Mouse (Mus musculus): ENCODE results near the gene Lima1. TPM values are rescaled to one million over a fixed set of nuclear protein-coding genes. Genes with fewer than 3 reads are reported as not detected.
"Not testable (repeated sequence)": the region's sequence is repeated elsewhere in the genome, so short reads cannot be mapped to it uniquely, and the experiment has no call there.

The Lima1 gene
- polyA plus RNA-seq, 1 experiment, result 0.01 TPM

DNA sequence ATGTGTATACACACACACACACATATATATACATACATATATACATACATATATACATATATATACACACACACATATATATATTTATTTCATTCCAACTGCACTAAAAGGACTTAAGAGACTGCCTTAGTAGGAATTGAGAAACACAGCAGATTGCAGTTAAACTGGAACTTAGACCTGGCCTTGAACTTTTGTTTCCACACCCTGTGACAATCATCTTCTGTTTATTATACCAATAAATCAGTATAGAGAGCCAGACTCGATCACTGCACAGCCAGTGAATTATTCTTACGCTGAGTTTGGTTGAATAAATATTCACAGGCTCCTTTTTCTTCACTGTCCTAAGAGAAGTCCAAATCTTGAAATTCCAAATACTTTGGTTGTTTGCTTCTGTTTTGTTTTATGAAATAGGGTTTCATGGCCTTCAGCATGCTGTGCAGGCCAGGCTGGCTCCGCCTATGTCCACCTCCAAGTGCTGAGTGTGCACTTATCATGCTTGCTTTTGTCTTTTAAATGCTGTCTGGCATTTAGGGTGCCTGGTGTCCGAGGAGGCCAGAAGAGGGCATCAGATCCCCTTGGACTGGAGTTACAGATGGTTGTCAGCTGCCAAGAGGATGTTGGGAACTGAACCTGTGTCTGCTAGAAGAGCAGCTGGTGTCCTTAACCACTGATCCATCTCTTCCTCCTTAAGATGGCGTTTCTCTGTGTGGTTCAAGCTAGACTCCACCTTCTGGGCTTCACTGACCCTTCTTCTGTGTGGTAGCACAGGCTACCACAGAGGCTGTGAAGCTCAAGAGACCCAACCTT is 41.4 kb downstream of the Lima1 start:
- no peaks in the 10 kb centered on the region for H3K9me3 ChIP-seq (ENCODE audit: control insufficient read depth, low read length)
- no peak overlapping the region for H3K4me3 ChIP-seq (replicated peaks)
- no peak for TF ChIP-seq TAL1 (IDR thresholded peaks at IDR 0.05; ENCODE audit: low read length)
- no peak for TF ChIP-seq GATA1 (IDR thresholded peaks at IDR 0.05; ENCODE audit: low read length)
- H3K4me1 ChIP-seq (ENCODE audit: control insufficient read depth), result no peaks in the 10 kb centered on the region
- H3K36me3 ChIP-seq (ENCODE audit: control insufficient read depth), result no peaks in the 10 kb centered on the region; the same call in 1 of the 2 replicates
- no peaks in the 10 kb centered on the region for H3K27me3 ChIP-seq (ENCODE audit: control insufficient read depth)

DNA sequence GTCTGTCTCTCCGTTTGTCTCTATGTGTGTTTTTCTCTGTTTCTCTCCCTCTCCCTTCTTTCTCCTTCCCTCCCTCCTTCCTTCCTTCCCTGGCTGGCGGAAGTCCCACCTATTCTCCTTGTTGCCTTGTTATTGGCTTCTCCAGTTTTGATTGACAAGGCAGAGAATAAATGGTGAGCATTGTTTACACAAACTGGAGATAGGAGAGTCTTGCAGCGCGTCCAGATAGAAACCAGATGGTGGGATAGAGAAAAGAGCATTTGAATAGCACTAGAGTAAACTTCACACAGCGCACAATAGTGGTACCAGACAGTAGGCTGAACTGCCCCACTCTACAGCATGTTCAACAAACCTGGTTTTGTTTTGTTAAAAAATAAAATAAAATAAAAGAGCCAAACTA is 43.7 kb downstream of the Lima1 start:
- H3K4me1 ChIP-seq (ENCODE audit: control insufficient read depth), result no peaks in the 10 kb centered on the region
- H3K9me3 ChIP-seq (ENCODE audit: control insufficient read depth, low read length), result no peaks in the 10 kb centered on the region
- no peaks in the 10 kb centered on the region for H3K27me3 ChIP-seq (ENCODE audit: control insufficient read depth)
- H3K4me3 ChIP-seq (replicated peaks), result no peak overlapping the region
- TF ChIP-seq GATA1 (IDR thresholded peaks at IDR 0.05; ENCODE audit: low read length) (no peak), TAL1 (IDR thresholded peaks at IDR 0.05; ENCODE audit: low read length) (no peak)
- no peaks in the 10 kb centered on the region; the same call in 1 of the 2 replicates for H3K36me3 ChIP-seq (ENCODE audit: control insufficient read depth)

GRCm38 (mm10) chr15:99828061-99828460 is 47.2 kb downstream of the Lima1 start:
- Histone ChIP-seq H3K4me1 (ENCODE audit: control insufficient read depth) (no peaks in the 10 kb centered on the region), H3K36me3 (ENCODE audit: control insufficient read depth) (no peaks in the 10 kb centered on the region), H3K9me3 (ENCODE audit: control insufficient read depth, low read length) (no peaks in the 10 kb centered on the region), H3K27me3 (ENCODE audit: control insufficient read depth) (no peaks in the 10 kb centered on the region), H3K4me3 (replicated peaks) (no peak overlapping the region)
- TF ChIP-seq GATA1 (IDR thresholded peaks at IDR 0.05; ENCODE audit: low read length), result no peak
- TF ChIP-seq TAL1 (IDR thresholded peaks at IDR 0.05; ENCODE audit: low read length), result no peak

- no peak for TF ChIP-seq GATA1 (IDR thresholded peaks at IDR 0.05; ENCODE audit: low read length)
- TF ChIP-seq TAL1 (IDR thresholded peaks at IDR 0.05; ENCODE audit: low read length), result no peak
- H3K4me1 ChIP-seq (ENCODE audit: control insufficient read depth), result no peaks in the 10 kb centered on the region
- no peaks in the 10 kb centered on the region for H3K9me3 ChIP-seq (ENCODE audit: control insufficient read depth, low read length)
- no peaks in the 10 kb centered on the region for H3K27me3 ChIP-seq (ENCODE audit: control insufficient read depth)
- no peaks in the 10 kb centered on the region for H3K36me3 ChIP-seq (ENCODE audit: control insufficient read depth)
- no peak overlapping the region for H3K4me3 ChIP-seq (replicated peaks)
These were observed 48.9 kb downstream of the Lima1 start for GRCm38 (mm10) chr15:99826210-99826888.

DNA sequence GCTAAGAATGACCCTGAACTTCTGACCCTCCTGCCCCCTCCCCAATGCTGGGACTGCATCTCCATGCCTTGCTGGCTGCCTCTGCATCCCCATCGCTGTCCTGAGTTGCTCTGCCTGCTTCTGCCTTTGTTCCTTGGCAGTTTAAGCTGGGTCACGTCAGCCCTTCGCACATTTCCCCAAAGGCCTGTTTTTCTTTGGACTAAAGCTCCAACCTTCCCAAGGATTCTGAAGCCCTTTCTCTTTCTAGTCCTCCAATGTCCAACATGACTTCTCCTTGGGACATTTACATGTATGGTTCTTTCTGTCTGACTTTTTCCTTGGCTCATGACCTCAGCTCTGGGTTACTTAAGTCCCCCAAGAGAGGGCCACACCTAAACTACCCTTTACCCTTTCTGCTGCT is 50.0 kb downstream of the Lima1 start:
- Histone ChIP-seq H3K4me3 (replicated peaks) (no peak overlapping the region), H3K36me3 (ENCODE audit: control insufficient read depth) (no peaks in the 10 kb centered on the region), H3K9me3 (ENCODE audit: control insufficient read depth, low read length) (no peaks in the 10 kb centered on the region), H3K27me3 (ENCODE audit: control insufficient read depth) (no peaks in the 10 kb centered on the region), H3K4me1 (ENCODE audit: control insufficient read depth) (no peaks in the 10 kb centered on the region)
- TF ChIP-seq TAL1 (IDR thresholded peaks at IDR 0.05; ENCODE audit: low read length), result no peak
- no peak for TF ChIP-seq GATA1 (IDR thresholded peaks at IDR 0.05; ENCODE audit: low read length)

- H3K9me3 ChIP-seq (ENCODE audit: control insufficient read depth, low read length), result no peaks in the 10 kb centered on the region
- no peak overlapping the region for H3K4me3 ChIP-seq (replicated peaks)
- no peaks in the 10 kb centered on the region for H3K36me3 ChIP-seq (ENCODE audit: control insufficient read depth)
- no peaks in the 10 kb centered on the region for H3K4me1 ChIP-seq (ENCODE audit: control insufficient read depth)
- TF ChIP-seq TAL1 (IDR thresholded peaks at IDR 0.05; ENCODE audit: low read length) (no peak), GATA1 (IDR thresholded peaks at IDR 0.05; ENCODE audit: low read length) (no peak)
- H3K27me3 ChIP-seq (ENCODE audit: control insufficient read depth), result no peaks in the 10 kb centered on the region
These were observed 51.8 kb downstream of the Lima1 start for GRCm38 (mm10) chr15:99823322-99823898.

DNA sequence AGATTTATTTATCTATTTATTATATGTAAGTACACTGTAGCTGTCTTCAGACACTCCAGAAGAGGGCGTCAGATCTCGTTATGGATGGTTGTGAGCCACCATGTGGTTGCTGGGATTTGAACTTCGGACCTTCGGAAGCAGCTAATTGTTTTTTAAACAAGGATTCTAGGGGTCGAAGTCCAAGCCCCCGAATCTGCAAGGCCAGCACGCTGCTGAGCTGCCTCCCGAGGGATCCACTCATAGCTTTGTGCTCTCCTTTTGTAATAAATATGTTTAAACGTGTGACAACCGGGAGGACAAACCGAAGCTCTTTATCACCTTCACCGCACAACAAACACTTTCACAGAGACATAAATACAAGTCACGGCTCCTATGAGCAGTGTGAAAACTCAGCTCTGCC is 52.8 kb downstream of the Lima1 start:
- not testable (repeated sequence) for H3K4me1 ChIP-seq (ENCODE audit: control insufficient read depth)

DNA sequence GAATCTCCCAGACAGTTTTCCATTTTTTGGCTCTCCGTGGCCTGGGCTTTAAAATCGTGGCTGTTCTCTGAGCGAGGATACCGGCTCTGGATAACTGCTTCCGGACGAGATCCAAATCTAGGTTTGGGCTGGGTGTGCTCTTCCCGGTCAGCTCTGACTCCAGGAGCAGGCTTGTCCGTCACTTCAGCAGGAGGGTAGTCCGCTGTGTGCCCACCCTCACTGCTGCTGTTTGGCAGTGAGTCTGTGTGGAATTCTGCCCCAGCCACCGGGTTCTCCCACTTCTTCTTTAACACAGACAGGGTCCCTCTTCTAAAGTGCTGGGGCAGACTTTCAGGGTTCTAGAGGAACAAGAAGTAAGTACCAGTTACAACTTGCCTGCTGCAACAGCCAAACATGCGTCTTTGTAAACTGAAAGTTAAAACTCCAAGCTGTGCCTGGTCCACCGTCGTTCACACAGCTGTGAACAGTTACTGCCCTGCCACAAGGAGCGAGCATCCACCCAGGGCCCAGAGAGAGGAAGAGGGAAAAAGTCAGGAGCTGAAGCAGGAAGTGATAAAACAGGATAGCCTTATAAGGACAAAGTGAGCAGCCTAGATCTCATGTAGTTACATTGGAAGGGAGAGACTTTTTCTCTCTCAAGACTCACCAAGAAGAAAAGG is 55.5 kb downstream of the Lima1 start:
- H3K27me3 ChIP-seq (ENCODE audit: control insufficient read depth), result no peaks in the 10 kb centered on the region
- TF ChIP-seq GATA1 (IDR thresholded peaks at IDR 0.05; ENCODE audit: low read length), result no peak
- no peak for TF ChIP-seq TAL1 (IDR thresholded peaks at IDR 0.05; ENCODE audit: low read length)
- no peaks in the 10 kb centered on the region; the same call in 1 of the 2 replicates for H3K9me3 ChIP-seq (ENCODE audit: control insufficient read depth, low read length)
- H3K36me3 ChIP-seq (ENCODE audit: control insufficient read depth), result no peaks in the 10 kb centered on the region
- no peaks in the 10 kb centered on the region for H3K4me1 ChIP-seq (ENCODE audit: control insufficient read depth)
- peak overlapping the region; percentile 1 for H3K4me3 ChIP-seq (replicated peaks)

More for the DNA sequence above, 52.8 kb downstream of the Lima1 start:
- not testable (repeated sequence) for H3K9me3 ChIP-seq (ENCODE audit: control insufficient read depth, low read length); H3K4me3 ChIP-seq (replicated peaks); H3K27me3 ChIP-seq (ENCODE audit: control insufficient read depth); H3K36me3 ChIP-seq (ENCODE audit: control insufficient read depth)

DNA sequence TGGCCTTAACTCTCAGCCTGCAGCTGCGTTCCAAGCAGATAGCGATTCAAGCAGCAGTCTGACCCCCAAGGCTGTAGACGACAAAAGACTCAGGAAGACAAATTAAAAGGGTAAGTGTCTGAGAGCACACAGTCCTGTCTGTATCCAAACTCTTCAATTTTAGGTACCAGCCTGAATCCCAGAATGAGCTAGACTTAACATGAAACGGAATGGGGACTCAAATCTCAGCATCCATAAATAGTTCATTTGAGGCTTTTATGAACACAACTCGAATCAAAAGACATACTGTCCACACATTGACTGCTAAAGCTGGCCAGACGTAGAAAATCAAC is 56.2 kb downstream of the Lima1 start:
- TF ChIP-seq GATA1 (IDR thresholded peaks at IDR 0.05; ENCODE audit: low read length) (no peak), TAL1 (IDR thresholded peaks at IDR 0.05; ENCODE audit: low read length) (no peak)
- no peaks in the 10 kb centered on the region for H3K4me1 ChIP-seq (ENCODE audit: control insufficient read depth)
- H3K4me3 ChIP-seq (replicated peaks), result no peak overlapping the region
- H3K27me3 ChIP-seq (ENCODE audit: control insufficient read depth), result no peaks in the 10 kb centered on the region
- no peaks in the 10 kb centered on the region; the same call in 1 of the 2 replicates for H3K9me3 ChIP-seq (ENCODE audit: control insufficient read depth, low read length)
- no peaks in the 10 kb centered on the region for H3K36me3 ChIP-seq (ENCODE audit: control insufficient read depth)

All from erythroblast, embryonic 14.5 days (primary cell).